Mouse (Mus musculus) liver, postnatal 0 days (tissue): ENCODE results near the gene Bri3. TPM values are rescaled to one million over a fixed set of nuclear protein-coding genes. Genes with fewer than 3 reads are reported as not detected.

Experiments used
- ATAC-seq: fragments of 200-750 bp; cut with Nextera tagmentation; 2 replicates; pipeline ENCODE4 v1.8.0; 2017; ENCODE audit warnings: mild to moderate bottlenecking, moderate library complexity
- DNase-seq: peaks from one replicate; pipeline ENCODE4 v3.0.0-alpha.2; 2016
- H3K27ac ChIP-seq: fragments of 300-500 bp; sonication (generic); 2 replicates; pipeline ENCODE4 v1.5.1; 2014; ENCODE audit warnings: antibody characterized with exemption, moderate library complexity, mild to moderate bottlenecking, low read depth
- H3K27me3 ChIP-seq: fragments of 300-500 bp; sonication (generic); 2 replicates; pipeline ENCODE4 v1.6.1; 2014; ENCODE audit warnings: low read length, control low read depth, mixed read lengths; ENCODE audit not compliant: insufficient read depth
- H3K36me3 ChIP-seq: fragments of 300-500 bp; sonication (generic); replicated peaks from 2 replicates; pipeline ENCODE4 v1.6.1; 2014; ENCODE audit warnings: mild to moderate bottlenecking, control low read depth, low read length, moderate library complexity, mixed read lengths; ENCODE audit not compliant: insufficient read depth
- H3K4me1 ChIP-seq: fragments of 300-500 bp; sonication (generic); 2 replicates; pipeline ENCODE4 v1.6.1; 2014; ENCODE audit warnings: antibody characterized with exemption, mild to moderate bottlenecking, control low read depth; ENCODE audit not compliant: insufficient read depth
- H3K4me2 ChIP-seq: fragments of 300-500 bp; sonication (generic); 2 replicates; pipeline ENCODE4 v1.6.1; 2014; ENCODE audit warnings: low read depth, mild to moderate bottlenecking, low read length, moderate library complexity, mixed read lengths
- H3K4me3 ChIP-seq: fragments of 300-500 bp; sonication (generic); 2 replicates; pipeline ENCODE4 v1.5.1; 2014; ENCODE audit warnings: low read depth, low read length
- H3K9ac ChIP-seq: fragments of 300-500 bp; sonication (generic); replicated peaks from 2 replicates; pipeline ENCODE4 v1.6.1; 2014; ENCODE audit warnings: mild to moderate bottlenecking, moderate library complexity
- H3K9me3 ChIP-seq: fragments of 300-500 bp; sonication (generic); 2 replicates; pipeline ENCODE4 v1.6.1; 2016; ENCODE audit warnings: mild to moderate bottlenecking, control low read depth, low read length, mixed read lengths
- CTCF ChIP-seq: sonication (generic); IDR thresholded peaks from 2 replicates; pipeline ENCODE4 v1.5.1; 2016; ENCODE audit warnings: antibody characterized with exemption, low read depth
- EP300 ChIP-seq: IDR thresholded peaks from 2 replicates; pipeline ENCODE4 v1.6.1; 2016; ENCODE audit warnings: antibody characterized with exemption, low read depth, mild to moderate bottlenecking
- WGBS: fragments of 180-500 bp; shearing (Covaris S2); extraction: QIAGEN DNeasy Blood & Tissue Kit; methylation state at CpG from one replicate; pipeline ENCODE4 v1.1.7; 2014; ENCODE audit not compliant: insufficient replicate concordance; 5-methylcytosine and 5-hydroxymethylcytosine counted together
- polyA plus RNA-seq: library from polyadenylated mRNA; unstranded; fragments of >200 nt; fragmentation: Nextera tagmentation; extraction: Ambion mirVana; gene quantifications from 2 replicates; pipeline ENCODE4 v1.2.1, GENCODE M21; 2015

The Bri3 gene
- polyA plus RNA-seq, 1 experiment from 2014 or later = 51.1 TPM

DNA sequence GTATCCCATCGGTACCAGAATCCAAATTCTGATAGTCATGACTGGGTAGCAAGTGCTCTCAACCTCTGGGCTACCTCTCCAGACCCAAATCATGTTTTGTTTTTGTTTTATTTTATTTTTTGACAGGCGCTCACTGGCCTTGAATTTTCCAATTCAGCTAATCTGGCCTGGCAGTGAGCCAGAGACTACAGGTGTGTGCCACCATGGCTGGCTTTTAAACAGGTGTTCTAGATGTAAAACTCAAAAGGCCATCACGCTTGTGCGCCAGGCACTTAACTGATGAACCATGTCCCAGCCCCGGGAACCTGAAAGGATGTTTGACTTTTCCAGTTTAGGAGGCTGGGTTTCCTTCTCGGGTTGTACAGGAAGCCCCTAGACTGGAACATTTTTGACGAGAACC, 2.4 kb downstream of the Bri3 start:
- 76% methylated on average over 7 of the region's 7 CpGs for WGBS
- Histone ChIP-seq H3K4me2 (no peak overlapping the region), H3K9ac (no peak overlapping the region), H3K27ac (no peak overlapping the region), H3K9me3 (no peaks in the 10 kb centered on the region), H3K36me3 (no peaks in the 10 kb centered on the region), H3K27me3 (no peaks in the 10 kb centered on the region), H3K4me3 (no peak overlapping the region), H3K4me1 (peaks cover 9% of the 10 kb centered on the region)
- no peak for TF ChIP-seq EP300
- TF ChIP-seq CTCF = no peak
- ATAC-seq (no peak), DNase-seq (no peak)

DNA sequence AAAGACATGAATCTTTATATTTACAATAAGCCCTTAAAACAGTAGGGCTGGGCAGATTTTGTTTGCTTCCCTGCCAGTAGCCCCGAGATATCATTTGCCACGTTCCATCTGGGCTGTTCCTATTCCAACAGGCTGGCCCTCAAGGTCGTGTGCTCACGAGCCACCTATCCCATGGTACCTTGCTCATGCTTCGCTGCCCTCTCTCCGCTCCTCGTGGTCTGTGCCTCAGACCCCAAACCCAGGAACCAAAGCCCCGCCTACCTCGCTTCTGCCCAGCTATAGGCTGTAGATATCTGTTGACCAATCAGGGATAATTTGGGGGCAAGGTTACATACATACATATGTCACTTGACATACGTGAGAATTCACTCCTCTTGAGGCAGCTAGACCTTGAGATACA, 3.1 kb downstream of the Bri3 start:
- no peak for ATAC-seq
- no peak overlapping the region for H3K27ac ChIP-seq
- WGBS = 68% methylated on average over 10 of the region's 10 CpGs

DNA sequence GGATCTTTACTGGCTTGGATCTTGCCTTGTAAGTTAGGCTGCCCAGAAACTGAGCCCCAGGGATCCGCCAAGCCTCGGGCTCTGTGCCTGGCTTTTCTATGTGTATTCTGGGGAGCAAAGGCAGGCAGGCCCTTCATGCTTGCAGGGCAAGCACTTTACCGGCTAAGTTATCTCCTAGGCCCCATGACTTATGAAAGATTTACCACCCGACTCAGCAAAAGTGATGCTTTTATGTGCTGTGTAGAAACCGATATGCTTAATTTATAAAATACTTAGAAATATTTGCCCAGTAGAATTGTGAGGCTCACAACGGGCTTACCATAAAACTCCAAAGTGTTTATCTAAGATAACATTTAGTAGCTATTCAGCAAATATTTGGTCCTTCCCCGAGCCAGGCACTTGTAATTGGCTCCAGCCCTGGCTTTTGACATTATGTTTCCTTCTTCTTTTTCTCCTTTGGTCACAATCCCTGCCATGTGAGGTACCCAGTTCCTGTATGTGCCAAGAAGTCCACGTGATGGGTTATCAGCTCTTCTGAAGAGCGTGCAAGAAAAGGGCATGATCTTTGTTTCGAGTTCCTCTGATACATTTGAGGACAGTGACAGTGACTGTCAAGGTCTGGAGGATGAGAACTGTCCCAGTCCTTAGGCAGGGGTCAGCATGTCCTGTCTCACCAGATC, 3.8 kb downstream of the Bri3 start:
- no peaks in the 10 kb centered on the region for H3K36me3 ChIP-seq
- DNase-seq (no peak), ATAC-seq (peak; percentile 41; the same call in 1 of the 2 replicates)
- H3K4me2 ChIP-seq = no peak overlapping the region
- no peak overlapping the region for H3K9ac ChIP-seq
- H3K4me3 ChIP-seq = no peak overlapping the region
- WGBS = 28% methylated on average over 10 of the region's 10 CpGs
- TF ChIP-seq EP300 = no peak
- no peak for TF ChIP-seq CTCF
- H3K27me3 ChIP-seq = no peaks in the 10 kb centered on the region
- no peak overlapping the region for H3K27ac ChIP-seq
- no peaks in the 10 kb centered on the region for H3K9me3 ChIP-seq
- H3K4me1 ChIP-seq = peaks cover 12% of the 10 kb centered on the region

More for the DNA sequence above, 3.1 kb downstream of the Bri3 start:
- no peaks in the 10 kb centered on the region for H3K9me3 ChIP-seq
- peaks cover 10% of the 10 kb centered on the region for H3K4me1 ChIP-seq
- no peak overlapping the region for H3K9ac ChIP-seq
- no peaks in the 10 kb centered on the region for H3K36me3 ChIP-seq
- no peak overlapping the region for H3K4me2 ChIP-seq
- no peaks in the 10 kb centered on the region for H3K27me3 ChIP-seq
- DNase-seq = no peak
- no peak overlapping the region for H3K4me3 ChIP-seq
- no peak for TF ChIP-seq EP300
- TF ChIP-seq CTCF = no peak

DNA sequence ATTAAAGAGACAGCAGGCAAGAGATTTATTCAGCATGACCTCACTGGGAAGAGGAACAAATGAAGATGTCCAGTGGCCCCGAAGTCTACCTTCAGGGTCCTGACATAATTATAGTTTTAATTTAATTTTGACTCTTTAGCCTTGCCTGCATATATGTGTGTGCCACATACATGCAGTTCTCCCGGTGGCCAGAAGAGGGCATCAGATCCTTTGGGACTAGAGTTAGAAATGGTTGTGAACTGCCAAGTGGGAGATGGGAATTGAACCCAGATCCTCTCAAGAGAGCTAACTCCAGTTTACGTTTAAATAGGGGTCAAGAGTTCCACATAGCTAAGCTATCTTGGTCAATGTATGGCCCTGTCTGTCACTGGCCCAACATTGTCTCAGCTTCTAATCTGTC, 5.6 kb downstream of the Bri3 start:
- Histone ChIP-seq H3K4me2 (no peak overlapping the region), H3K36me3 (no peaks in the 10 kb centered on the region), H3K27ac (no peak overlapping the region), H3K4me3 (no peak overlapping the region), H3K4me1 (peaks cover 20% of the 10 kb centered on the region), H3K9ac (no peak overlapping the region), H3K9me3 (no peaks in the 10 kb centered on the region), H3K27me3 (no peaks in the 10 kb centered on the region)
- 70% methylated on average over 3 of the region's 3 CpGs for WGBS
- TF ChIP-seq EP300 (no peak), CTCF (peak; percentile 56)
- DNase-seq (no peak), ATAC-seq (no peak)

DNA sequence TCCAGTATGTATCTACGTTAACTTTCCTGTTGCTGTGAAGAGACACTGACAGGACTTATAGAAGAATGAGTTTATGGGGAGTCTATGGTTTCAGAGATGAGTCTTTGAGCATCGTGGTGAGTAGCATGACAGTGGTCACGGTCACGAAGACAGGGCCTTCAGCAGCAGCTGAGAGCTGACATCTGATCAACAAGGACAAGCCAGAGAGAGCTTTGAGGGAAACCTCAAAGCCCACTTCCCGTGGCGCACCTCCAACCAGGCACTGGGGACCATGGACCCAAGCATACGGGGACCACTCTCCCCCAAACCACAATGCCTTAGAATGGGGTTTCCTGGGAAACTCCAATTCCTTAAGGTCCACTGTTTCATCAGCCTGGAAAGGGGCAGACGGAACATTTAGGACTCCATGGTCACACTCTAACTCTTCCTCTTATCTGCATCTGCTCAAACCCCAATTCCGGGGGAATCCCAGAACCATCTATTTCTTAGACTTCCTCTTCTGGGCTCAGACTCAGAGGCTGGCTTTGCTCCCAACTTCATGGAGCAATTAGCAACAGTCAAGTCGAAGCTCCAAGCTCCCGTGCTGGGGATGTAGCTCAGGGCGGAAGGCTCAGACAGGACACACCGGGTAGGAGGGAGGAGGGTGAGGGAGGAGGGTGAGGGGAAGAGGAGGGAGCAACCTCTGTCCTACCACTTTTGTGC, 7.8 kb downstream of the Bri3 start:
- no peak for ATAC-seq

DNA sequence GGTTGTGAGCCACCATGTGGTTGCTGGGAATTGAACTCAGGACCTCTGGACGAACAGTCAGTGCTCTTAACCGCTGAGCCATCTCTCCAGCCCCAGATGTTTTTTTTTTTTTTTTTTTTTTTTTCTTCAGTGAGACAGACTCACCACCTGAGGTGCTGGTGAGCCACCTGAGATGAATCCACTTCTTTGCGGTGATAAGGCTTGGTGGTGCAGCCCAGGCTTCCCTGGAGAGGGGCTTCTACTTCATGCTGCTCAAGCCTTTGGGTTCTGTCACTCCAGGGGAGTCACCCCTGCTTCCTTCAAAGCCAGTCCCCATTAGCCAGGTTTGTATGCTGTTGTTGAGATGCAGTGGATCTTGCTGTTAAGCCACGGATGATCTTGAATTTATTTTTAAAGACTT, 9.0 kb downstream of the Bri3 start:
- DNase-seq (no peak), ATAC-seq (no peak)
- H3K4me3 ChIP-seq = no peak overlapping the region
- no peak overlapping the region for H3K9ac ChIP-seq
- H3K27me3 ChIP-seq = no peaks in the 10 kb centered on the region
- peaks cover 34% of the 10 kb centered on the region for H3K4me1 ChIP-seq
- H3K4me2 ChIP-seq = no peak overlapping the region
- H3K9me3 ChIP-seq = no peaks in the 10 kb centered on the region
- WGBS = 68% methylated on average over 4 of the region's 4 CpGs
- H3K36me3 ChIP-seq = 0 out of 2 replicates have a peak, but pooled peaks cover under 1% of the 10 kb centered on the region
- no peak overlapping the region for H3K27ac ChIP-seq
- TF ChIP-seq CTCF (peak; percentile 22; the same call in 1 of the 2 replicates), EP300 (no peak)

More for the DNA sequence above, 7.8 kb downstream of the Bri3 start:
- no peak for TF ChIP-seq EP300
- no peak for TF ChIP-seq CTCF
- H3K36me3 ChIP-seq = no peaks in the 10 kb centered on the region
- WGBS = 65% methylated on average over 13 of the region's 13 CpGs
- no peak overlapping the region for H3K9ac ChIP-seq
- DNase-seq = no peak
- no peak overlapping the region for H3K4me3 ChIP-seq
- peaks cover 26% of the 10 kb centered on the region for H3K4me1 ChIP-seq
- no peaks in the 10 kb centered on the region for H3K27me3 ChIP-seq
- no peak overlapping the region for H3K27ac ChIP-seq
- H3K9me3 ChIP-seq = no peaks in the 10 kb centered on the region
- H3K4me2 ChIP-seq = no peak overlapping the region
